Mouse (Mus musculus): ENCODE data around the gene Ganab.

DNA sequence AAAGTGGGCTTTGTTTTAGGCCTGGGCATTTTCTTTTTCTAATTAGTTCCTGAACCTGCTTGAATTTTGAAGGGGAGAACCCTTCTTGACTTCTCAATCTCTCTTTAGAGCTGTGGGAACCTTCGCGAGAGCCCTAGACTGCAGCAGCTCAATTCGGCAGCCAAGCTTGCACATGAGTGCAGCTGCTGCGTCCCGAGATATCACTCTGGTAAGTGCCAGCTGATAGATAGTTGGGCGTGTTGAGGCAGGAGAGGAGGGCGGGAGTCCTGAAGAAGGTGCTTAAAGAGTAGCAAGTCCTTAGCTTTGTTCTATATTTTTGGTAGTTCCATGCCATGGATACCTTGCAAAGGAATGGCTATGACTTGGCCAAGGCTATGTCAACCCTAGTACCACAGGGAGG is 49.1 kb downstream of the Ganab start:
- TF ChIP-seq TAL1 (IDR thresholded peaks at IDR 0.05; ENCODE audit: low read length) (no peak), GATA1 (IDR thresholded peaks at IDR 0.05; ENCODE audit: low read length) (no peak; the same call in 1 of the 2 replicates)

All from erythroblast, embryonic 14.5 days (primary cell).